Mouse (Mus musculus) left cerebral cortex, postnatal 25 days (tissue): ENCODE measurements at regions not wholly inside any gene's neighbourhood (a gene's known extent, or its start where the extent isn't known, plus 50 kb on each side); places are given as distances from the start of the nearest gene placed in this dataset.
"Not testable (repeated sequence)": the region's sequence is repeated elsewhere in the genome, so short reads cannot be mapped to it uniquely, and the experiment has no call there.

Source experiments
- DNase-seq, 2 experiments: peaks; one replicate each; pipeline ENCODE4 v3.0.0; 2022; ENCODE audit warnings: low spot score in 2 of 2, mixed read lengths in 1 of 2
- intact Hi-C: fragments of 180-260 bp; cut with DNase I; formaldehyde crosslinking; loops from one replicate; pipeline ENCODE4 v1.15.1; 2025

- intact Hi-C loops, result loop anchor here (5.0 kb wide), 1 partner anchor 97 kb away; no protein-coding TSS in a partner anchor
- DNase-seq, result peak in 1 of 2 experiments; percentile 35
Measured at GRCm38 (mm10) chr7:92984701-92985682, 94.7 kb upstream of the Fam181b start.

- intact Hi-C loops, result no loop called here
- no peak for DNase-seq
Measured at GRCm38 (mm10) chr7:92985683-92986070, 94.0 kb upstream of the Fam181b start.

GRCm38 (mm10) chr7:92998886-92999285 lies 80.8 kb upstream of the Fam181b start:
- intact Hi-C loops, result no loop called here
- DNase-seq, result no peak

- DNase-seq, result peak; percentile 16 to 56
- intact Hi-C loops, result not testable (repeated sequence)
Measured at GRCm38 (mm10) chr7:93006694-93007231, 72.9 kb upstream of the Fam181b start.

GRCm38 (mm10) chr7:93007721-93008120 lies 71.9 kb upstream of the Fam181b start:
- no peak for DNase-seq
- intact Hi-C loops, result no loop called here

GRCm38 (mm10) chr7:93019390-93019789 lies 60.3 kb upstream of the Fam181b start:
- intact Hi-C loops, result no loop called here

GRCm38 (mm10) chr7:93023489-93024130 lies 56.1 kb upstream of the Fam181b start:
- no peak for DNase-seq
- intact Hi-C loops, result no loop called here

More at GRCm38 (mm10) chr7:93019390-93019789, 60.3 kb upstream of the Fam181b start:
- no peak for DNase-seq

GRCm38 (mm10) chr7:93026231-93026630 lies 53.4 kb upstream of the Fam181b start:
- intact Hi-C loops, result no loop called here
- no peak for DNase-seq
